Mouse (Mus musculus) hindbrain, embryonic 13.5 days (tissue): ENCODE results near the gene Sh2b2. TPM values are rescaled to one million over a fixed set of nuclear protein-coding genes. Genes with fewer than 3 reads are reported as not detected.
"Not testable (repeated sequence)": the region's sequence is repeated elsewhere in the genome, so short reads cannot be mapped to it uniquely, and the experiment has no call there.

Experiments
- ATAC-seq: fragments of 200-750 bp; cut with Nextera tagmentation; 2 replicates; pipeline ENCODE4 v1.8.0; 2017; ENCODE audit warnings: moderate TSS enrichment; ENCODE audit not compliant: low FRiP score
- H3K27ac ChIP-seq: fragments of 300-500 bp; sonication (generic); 2 replicates; pipeline ENCODE4 v1.5.1; 2015; ENCODE audit warnings: inconsistent platforms, mild to moderate bottlenecking, moderate library complexity
- H3K27me3 ChIP-seq: fragments of 300-500 bp; sonication (generic); 2 replicates; pipeline ENCODE4 v1.6.1; 2015; ENCODE audit warnings: mild to moderate bottlenecking, inconsistent platforms
- H3K36me3 ChIP-seq: fragments of 300-500 bp; sonication (generic); 2 replicates; pipeline ENCODE4 v1.6.1; 2015; ENCODE audit warnings: mild to moderate bottlenecking, inconsistent platforms
- H3K4me1 ChIP-seq: fragments of 300-500 bp; sonication (generic); replicated peaks from 2 replicates; pipeline ENCODE4 v1.6.1; 2015; ENCODE audit warnings: inconsistent platforms
- H3K4me2 ChIP-seq: fragments of 300-500 bp; sonication (generic); 2 replicates; pipeline ENCODE4 v1.6.1; 2015; ENCODE audit warnings: inconsistent platforms, mild to moderate bottlenecking, moderate library complexity
- H3K4me3 ChIP-seq: fragments of 300-500 bp; sonication (generic); 2 replicates; pipeline ENCODE4 v1.5.1; 2015; ENCODE audit warnings: mild to moderate bottlenecking, inconsistent platforms
- H3K9ac ChIP-seq: fragments of 300-500 bp; sonication (generic); 2 replicates; pipeline ENCODE4 v1.6.1; 2015; ENCODE audit warnings: mild to moderate bottlenecking, inconsistent platforms
- H3K9me3 ChIP-seq: fragments of 300-500 bp; sonication (generic); 2 replicates; pipeline ENCODE4 v1.6.1; 2016; ENCODE audit warnings: inconsistent platforms
- WGBS: fragments of 180-500 bp; shearing (Covaris S2); methylation state at CpG from one replicate; pipeline ENCODE4 v1.1.7; 2015; 5-methylcytosine and 5-hydroxymethylcytosine counted together
- polyA plus RNA-seq: library from polyadenylated mRNA; unstranded; fragments of >200 nt; fragmentation: Nextera tagmentation; extraction: Ambion mirVana; gene quantifications from 2 replicates; pipeline ENCODE4 v1.2.1, GENCODE M21; 2015

Gene Sh2b2
- polyA plus RNA-seq, 1 experiment from 2014 or later: 22.2 TPM

- Histone ChIP-seq H3K9ac (no peak overlapping the region), H3K4me1 (peaks cover 39% of the 10 kb centered on the region), H3K4me3 (no peak overlapping the region), H3K4me2 (no peak overlapping the region), H3K27ac (no peak overlapping the region), H3K27me3 (peaks cover 17% of the 10 kb centered on the region), H3K36me3 (peaks cover 54% of the 10 kb centered on the region), H3K9me3 (no peaks in the 10 kb centered on the region)
- WGBS: 46% methylated on average over 4 of the region's 4 CpGs
- ATAC-seq: no peak
Measured at GRCm38 (mm10) chr5:136230348-136231035, 15.9 kb downstream of the Sh2b2 start.

- Histone ChIP-seq H3K4me1 (peaks cover 17% of the 10 kb centered on the region), H3K4me3 (no peak overlapping the region), H3K9me3 (no peaks in the 10 kb centered on the region), H3K27ac (no peak overlapping the region), H3K27me3 (peaks cover 5% of the 10 kb centered on the region; the same call in 1 of the 2 replicates), H3K36me3 (peaks cover 84% of the 10 kb centered on the region), H3K9ac (no peak overlapping the region), H3K4me2 (no peak overlapping the region)
- 81% methylated on average over 7 of the region's 7 CpGs for WGBS
- ATAC-seq: no peak
Measured at GRCm38 (mm10) chr5:136226246-136226876, 20.0 kb downstream of the Sh2b2 start.

- H3K4me3 ChIP-seq: no peak overlapping the region
Measured at GRCm38 (mm10) chr5:136218585-136218984, 27.8 kb downstream of the Sh2b2 start.

GRCm38 (mm10) chr5:136217932-136218381 lies 28.4 kb downstream of the Sh2b2 start:
- WGBS: 80% methylated on average over 4 of the region's 4 CpGs

More at GRCm38 (mm10) chr5:136218585-136218984, 27.8 kb downstream of the Sh2b2 start:
- Histone ChIP-seq H3K27me3 (no peaks in the 10 kb centered on the region), H3K36me3 (peaks cover 58% of the 10 kb centered on the region), H3K9me3 (no peaks in the 10 kb centered on the region), H3K4me1 (0 out of 2 replicates have a peak, but pooled peaks cover 4% of the 10 kb centered on the region), H3K27ac (no peak overlapping the region), H3K9ac (no peak overlapping the region), H3K4me2 (no peak overlapping the region)
- 85% methylated on average over 12 of the region's 12 CpGs for WGBS
- no peak for ATAC-seq

GRCm38 (mm10) chr5:136217004-136217665 lies 29.2 kb downstream of the Sh2b2 start:
- Histone ChIP-seq H3K4me2 (no peak overlapping the region), H3K4me1 (0 out of 2 replicates have a peak, but pooled peaks cover 4% of the 10 kb centered on the region), H3K27ac (peak overlapping the region; percentile 19; the same call in 1 of the 2 replicates), H3K9ac (no peak overlapping the region), H3K9me3 (no peaks in the 10 kb centered on the region), H3K27me3 (no peaks in the 10 kb centered on the region), H3K4me3 (no peak overlapping the region), H3K36me3 (peaks cover 46% of the 10 kb centered on the region)
- 83% methylated on average over 18 of the region's 18 CpGs for WGBS
- no peak for ATAC-seq

More at GRCm38 (mm10) chr5:136217932-136218381, 28.4 kb downstream of the Sh2b2 start:
- ATAC-seq: no peak
- Histone ChIP-seq H3K4me1 (0 out of 2 replicates have a peak, but pooled peaks cover 4% of the 10 kb centered on the region), H3K9ac (no peak overlapping the region), H3K4me3 (no peak overlapping the region), H3K9me3 (no peaks in the 10 kb centered on the region), H3K27ac (no peak overlapping the region), H3K36me3 (peaks cover 52% of the 10 kb centered on the region), H3K27me3 (no peaks in the 10 kb centered on the region), H3K4me2 (no peak overlapping the region)

- Histone ChIP-seq H3K27me3 (no peaks in the 10 kb centered on the region), H3K9me3 (no peaks in the 10 kb centered on the region)
- ATAC-seq: no peak
Measured at GRCm38 (mm10) chr5:136215958-136216357, 30.4 kb downstream of the Sh2b2 start.

GRCm38 (mm10) chr5:136215211-136215610 lies 31.1 kb downstream of the Sh2b2 start:
- Histone ChIP-seq H3K9me3 (no peaks in the 10 kb centered on the region), H3K27me3 (no peaks in the 10 kb centered on the region), H3K36me3 (peaks cover 27% of the 10 kb centered on the region), H3K4me3 (no peak overlapping the region), H3K9ac (no peak overlapping the region), H3K27ac (no peak overlapping the region), H3K4me2 (no peak overlapping the region), H3K4me1 (0 out of 2 replicates have a peak, but pooled peaks cover 4% of the 10 kb centered on the region)
- WGBS: 90% methylated on average over 3 of the region's 3 CpGs
- no peak for ATAC-seq

More at GRCm38 (mm10) chr5:136215958-136216357, 30.4 kb downstream of the Sh2b2 start:
- Histone ChIP-seq H3K4me2 (no peak overlapping the region), H3K27ac (no peak overlapping the region), H3K9ac (no peak overlapping the region), H3K36me3 (peaks cover 34% of the 10 kb centered on the region), H3K4me3 (no peak overlapping the region), H3K4me1 (0 out of 2 replicates have a peak, but pooled peaks cover 4% of the 10 kb centered on the region)
- 60% methylated on average over 5 of the region's 5 CpGs for WGBS

GRCm38 (mm10) chr5:136213716-136214115 lies 32.6 kb downstream of the Sh2b2 start:
- 86% methylated on average over 5 of the region's 5 CpGs for WGBS
- peaks cover 12% of the 10 kb centered on the region for H3K36me3 ChIP-seq
- H3K9me3 ChIP-seq: no peaks in the 10 kb centered on the region
- H3K4me1 ChIP-seq: 0 out of 2 replicates have a peak, but pooled peaks cover 4% of the 10 kb centered on the region
- no peak overlapping the region for H3K4me3 ChIP-seq
- H3K9ac ChIP-seq: no peak overlapping the region
- H3K27me3 ChIP-seq: no peaks in the 10 kb centered on the region
- no peak overlapping the region for H3K4me2 ChIP-seq
- ATAC-seq: no peak
- no peak overlapping the region for H3K27ac ChIP-seq

- H3K4me2 ChIP-seq: no peak overlapping the region
- no peak for ATAC-seq
- no peak overlapping the region for H3K4me3 ChIP-seq
- H3K27me3 ChIP-seq: no peaks in the 10 kb centered on the region
- no peaks in the 10 kb centered on the region for H3K9me3 ChIP-seq
- no peak overlapping the region for H3K27ac ChIP-seq
- H3K9ac ChIP-seq: no peak overlapping the region
- H3K4me1 ChIP-seq: 0 out of 2 replicates have a peak, but pooled peaks cover 4% of the 10 kb centered on the region
- H3K36me3 ChIP-seq: peaks cover 2% of the 10 kb centered on the region; the same call in 1 of the 2 replicates
- WGBS: 95% methylated on average over 11 of the region's 11 CpGs
Measured at GRCm38 (mm10) chr5:136212716-136213115, 33.6 kb downstream of the Sh2b2 start.

- H3K27me3 ChIP-seq, H3K27ac ChIP-seq, H3K9ac ChIP-seq, H3K4me2 ChIP-seq, H3K9me3 ChIP-seq, H3K4me3 ChIP-seq, H3K4me1 ChIP-seq, ATAC-seq, H3K36me3 ChIP-seq: not testable (repeated sequence)
- WGBS: 95% methylated on average over 14 of the region's 14 CpGs
Measured at GRCm38 (mm10) chr5:136211341-136212102, 34.8 kb downstream of the Sh2b2 start.

GRCm38 (mm10) chr5:136210549-136210948 lies 35.8 kb downstream of the Sh2b2 start:
- Histone ChIP-seq H3K4me2 (no peak overlapping the region), H3K36me3 (no peaks in the 10 kb centered on the region), H3K9ac (no peak overlapping the region), H3K27me3 (no peaks in the 10 kb centered on the region), H3K9me3 (no peaks in the 10 kb centered on the region), H3K4me1 (no peaks in the 10 kb centered on the region), H3K4me3 (no peak overlapping the region), H3K27ac (no peak overlapping the region)
- no peak for ATAC-seq
- WGBS: 69% methylated on average over 5 of the region's 5 CpGs
